Mouse (Mus musculus) c-Kit-positive CD71-negative TER-119-negative erythroid progenitor cells, embryonic 14.5 days (primary cell): Measurements from ENCODE around the gene Gm7929.
"Not testable (repeated sequence)": the region's sequence is repeated elsewhere in the genome, so short reads cannot be mapped to it uniquely, and the experiment has no call there.

Experiments used
- DNase-seq: peaks from one replicate; pipeline ENCODE4 v3.0.0-alpha.2; 2013; ENCODE audit warnings: low read depth

Gene Gm7929

DNA sequence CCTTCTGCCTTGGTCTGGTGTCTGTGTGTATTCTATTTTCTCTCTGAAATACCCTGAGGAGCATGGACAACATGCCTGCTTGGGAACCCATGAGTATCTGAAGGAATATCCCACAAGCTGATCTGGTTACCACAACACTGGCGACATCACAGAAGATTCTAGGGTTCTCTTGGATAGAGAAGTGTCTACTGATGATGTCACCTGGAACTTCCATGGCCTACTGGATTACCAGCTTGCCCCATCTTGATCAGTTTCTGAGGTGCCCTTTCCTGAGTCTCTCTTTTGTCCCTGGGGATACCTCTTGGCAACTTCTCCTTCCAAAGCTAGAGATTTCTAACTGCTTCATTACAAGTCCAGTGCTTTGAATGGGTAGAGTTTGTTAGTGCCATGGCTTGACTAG lies at the start of gene Gm7929:
TSS of gene Gm7929 (minus strand) at position 101 of the 400 bp plus-strand sequence.
- not testable (repeated sequence) for DNase-seq

DNA sequence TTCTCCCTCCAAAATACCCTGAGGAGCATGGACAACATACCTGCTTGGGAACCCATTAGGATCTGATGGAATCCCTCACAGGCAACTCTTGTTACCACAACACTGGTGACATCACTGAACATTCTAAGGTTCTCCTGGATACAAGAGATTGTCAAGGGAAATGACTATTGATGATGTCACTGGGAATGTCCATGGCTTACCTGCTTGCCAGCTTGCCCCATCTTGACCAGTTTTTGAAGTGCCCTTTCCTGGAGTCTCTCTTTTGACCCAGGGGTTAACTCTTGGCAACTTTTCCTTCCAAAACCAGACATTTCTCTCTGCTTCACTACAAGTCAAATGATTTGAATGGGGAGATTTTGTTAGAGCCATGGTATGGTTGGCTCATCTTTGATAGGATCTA lies 21.9 kb upstream of the Gm7929 start, which contains the start of gene Gm47189:
TSS of gene Gm47189 (minus strand) at position 101 of the 400 bp plus-strand sequence.
- not testable (repeated sequence) for DNase-seq

DNA sequence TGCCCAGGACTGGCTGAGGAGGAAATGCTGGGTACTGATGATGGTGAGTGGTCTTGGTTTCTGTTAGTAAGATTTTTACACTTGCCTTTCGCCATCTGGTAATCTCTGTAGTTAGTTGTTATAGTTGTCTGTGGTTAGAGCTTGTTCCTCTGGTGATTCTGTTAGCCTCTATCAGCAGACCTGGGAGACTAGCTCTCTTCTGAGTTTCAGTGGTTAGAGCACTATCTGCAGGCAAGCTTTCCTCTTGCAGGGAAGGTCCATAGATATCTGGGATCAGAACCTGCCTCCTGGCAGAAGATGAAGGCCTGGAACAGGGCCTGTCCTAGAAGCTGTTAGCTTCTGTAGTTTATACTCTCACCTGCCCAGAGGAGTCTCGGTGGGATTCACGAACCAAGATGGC lies 5.5 kb upstream of the Gm7929 start:
- not testable (repeated sequence) for DNase-seq

- DNase-seq = not testable (repeated sequence)
Measured at GRCm38 (mm10) chr14:41723437-41723836, 27.0 kb downstream of the Gm7929 start.

DNA sequence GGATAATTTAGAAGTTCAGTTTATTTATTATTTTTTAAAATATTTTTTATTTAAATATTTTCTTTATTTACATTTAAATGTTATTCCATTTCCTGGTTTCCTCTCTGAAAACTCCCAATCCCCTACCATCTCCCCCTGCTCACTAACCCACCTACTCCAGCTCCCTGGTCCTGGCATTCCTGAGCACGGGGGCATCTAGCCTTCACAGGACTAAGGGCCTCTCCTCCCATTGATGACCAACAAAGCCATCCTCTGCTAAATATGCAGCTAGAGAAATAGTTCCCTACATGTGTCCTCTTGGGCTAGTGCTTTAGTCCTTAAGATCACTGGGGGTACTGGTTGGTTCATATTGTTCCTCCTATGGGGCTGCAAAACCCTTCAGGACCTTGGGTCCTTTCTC lies 33.2 kb downstream of the Gm7929 start:
- not testable (repeated sequence) for DNase-seq

DNA sequence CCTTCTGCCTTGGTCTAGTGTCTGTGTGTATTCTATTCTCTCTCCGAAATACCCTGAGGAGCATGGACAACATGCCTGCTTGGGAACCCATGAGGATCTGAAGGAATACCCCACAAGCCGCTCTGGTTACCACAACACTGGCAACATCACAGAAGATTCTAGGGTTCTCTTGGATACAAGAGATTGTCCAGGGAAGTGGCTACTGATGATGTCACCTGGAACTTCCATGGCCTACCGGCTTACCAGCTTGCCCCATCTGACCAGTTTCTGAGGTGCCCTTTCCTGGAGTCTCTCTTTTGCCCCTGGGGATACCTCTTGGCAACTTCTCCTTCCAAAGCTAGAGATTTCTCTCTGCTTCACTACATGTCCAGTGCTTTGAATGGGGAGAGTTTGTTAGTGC lies 48.6 kb downstream of the Gm7929 start, which contains the start of gene Gm8068:
TSS of gene Gm8068 (minus strand) at position 101 of the 400 bp plus-strand sequence.
- not testable (repeated sequence) for DNase-seq
